Mouse (Mus musculus): ENCODE results near the gene Npnt. TPM values are rescaled to one million over a fixed set of nuclear protein-coding genes. Genes with fewer than 3 reads are reported as not detected.
A peak's percentile ranks its signal among the peaks of the same experiment; 100 is the strongest.

Gene Npnt
- total RNA-seq (2021), result 1 to 10 TPM; 4.6 to 4.7 TPM

- DNase-seq, result peak; percentile 22 to 27
These were observed at the start of gene Npnt for GRCm38 (mm10) chr3:132949791-132950528. Npnt (minus strand) TSS chr3:132950291.

DNA sequence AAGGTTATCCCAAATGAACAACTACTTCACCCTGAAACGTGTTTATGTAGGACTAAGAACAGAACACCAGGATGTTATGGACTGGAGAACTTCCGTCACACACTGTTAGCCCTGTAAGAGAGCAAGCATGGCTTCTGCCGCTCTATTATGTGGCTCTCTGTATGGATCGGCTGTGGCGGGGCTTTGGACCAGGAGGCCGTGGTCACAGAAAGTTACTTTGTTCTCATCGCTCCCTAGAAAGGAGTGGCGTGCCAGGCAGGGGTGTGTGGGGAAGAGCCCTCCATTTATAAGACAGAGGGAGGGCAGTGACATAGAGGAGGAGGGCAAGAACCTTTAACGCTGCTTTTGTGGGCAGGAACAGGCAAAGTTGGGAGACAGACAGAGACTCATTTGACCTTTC, 46.2 kb upstream of the Npnt start:
- no peak for DNase-seq
- intact Hi-C loops (cut with DNase I), result no loop called here

More at GRCm38 (mm10) chr3:132949791-132950528, at the start of gene Npnt:
- intact Hi-C loops (cut with DNase I), result no loop called here

DNA sequence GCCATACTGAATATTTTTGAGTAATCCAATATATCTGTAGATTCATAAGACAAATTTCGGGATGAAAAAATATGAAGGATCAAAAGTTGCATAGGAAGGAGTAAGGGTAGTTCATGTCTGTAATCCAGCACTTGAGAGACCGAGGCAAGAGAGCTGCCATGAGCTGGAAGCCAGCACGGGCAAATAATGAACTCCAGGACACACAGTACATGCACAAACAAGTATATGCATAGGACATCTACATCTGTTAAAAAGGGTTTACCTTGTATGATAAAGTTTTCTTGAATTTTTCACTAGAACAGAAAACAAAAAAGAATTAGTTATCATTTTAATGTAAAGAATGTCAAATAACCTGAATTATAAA, 45.8 kb upstream of the Npnt start:
- no peak for DNase-seq
- intact Hi-C loops (cut with DNase I), result no loop called here

DNA sequence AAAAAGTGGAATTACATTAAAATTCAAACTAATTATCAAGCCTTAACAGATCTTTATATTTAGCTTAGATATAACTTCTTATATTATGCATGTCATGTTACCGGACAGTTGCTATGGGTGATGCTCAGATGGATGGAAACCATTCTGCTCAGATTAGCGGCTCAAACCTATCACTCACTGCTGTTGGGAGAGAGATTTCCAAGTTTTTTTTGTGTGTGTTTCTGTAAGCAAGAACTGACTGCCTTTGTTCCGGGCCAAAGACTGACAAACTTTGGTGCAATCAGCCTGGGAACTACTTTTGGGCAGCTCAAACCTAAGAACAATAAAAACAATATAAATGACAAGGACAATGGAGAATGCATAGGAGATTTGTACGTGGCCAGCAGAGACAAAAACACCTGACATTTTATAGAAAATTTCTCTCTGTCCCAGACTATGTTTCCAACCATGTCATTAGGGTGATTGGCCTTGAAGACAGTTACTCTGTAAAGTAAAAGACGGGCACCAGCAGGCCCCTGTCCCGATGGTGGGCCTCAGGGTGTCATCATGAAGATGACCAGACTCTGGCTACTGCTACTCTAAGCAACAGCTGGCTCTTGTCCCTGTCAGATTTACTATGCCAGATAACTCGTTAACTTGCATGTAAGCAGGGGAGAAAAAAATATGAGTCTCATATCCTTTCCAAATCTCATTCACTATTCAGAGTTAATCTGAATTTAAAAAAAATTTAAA, 45.2 kb upstream of the Npnt start:
- intact Hi-C loops (cut with DNase I), result no loop called here
- DNase-seq, result no peak

GRCm38 (mm10) chr3:132986188-132986587, 36.1 kb upstream of the Npnt start:
- intact Hi-C loops (cut with DNase I), result no loop called here

DNA sequence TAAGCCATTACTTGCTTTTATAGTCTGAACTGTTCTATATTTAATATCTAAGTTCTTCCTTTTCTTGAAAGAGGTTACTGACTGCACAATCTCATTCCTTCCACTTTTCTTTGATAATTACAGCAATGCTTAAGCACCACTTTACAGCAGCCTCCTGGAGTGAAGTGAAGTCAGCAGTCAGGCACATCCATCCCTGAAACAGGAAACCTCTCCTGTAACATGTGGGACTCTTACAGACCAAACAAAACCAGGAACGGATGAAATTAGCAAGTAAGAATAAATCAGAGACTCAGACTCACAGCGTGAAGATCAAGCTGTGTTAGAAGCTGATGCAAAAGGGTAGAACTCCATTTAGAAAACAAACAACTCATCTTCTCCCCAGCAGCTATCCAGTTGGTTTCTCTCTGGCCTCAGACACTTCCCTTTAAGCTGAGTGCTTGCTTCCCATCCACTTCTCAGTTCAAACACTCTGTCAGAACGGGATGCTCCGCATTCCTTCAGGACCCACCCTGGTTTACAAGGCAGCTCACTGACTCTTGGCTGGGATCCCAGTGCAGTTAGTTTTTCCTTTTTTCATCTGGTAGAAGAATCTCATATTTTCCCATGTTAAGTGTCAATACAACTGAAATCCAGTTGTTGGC, 33.9 kb upstream of the Npnt start:
- DNase-seq, result peak; percentile 5 to 7
- intact Hi-C loops (cut with DNase I), result no loop called here

More at GRCm38 (mm10) chr3:132986188-132986587, 36.1 kb upstream of the Npnt start:
- DNase-seq, result no peak

DNA sequence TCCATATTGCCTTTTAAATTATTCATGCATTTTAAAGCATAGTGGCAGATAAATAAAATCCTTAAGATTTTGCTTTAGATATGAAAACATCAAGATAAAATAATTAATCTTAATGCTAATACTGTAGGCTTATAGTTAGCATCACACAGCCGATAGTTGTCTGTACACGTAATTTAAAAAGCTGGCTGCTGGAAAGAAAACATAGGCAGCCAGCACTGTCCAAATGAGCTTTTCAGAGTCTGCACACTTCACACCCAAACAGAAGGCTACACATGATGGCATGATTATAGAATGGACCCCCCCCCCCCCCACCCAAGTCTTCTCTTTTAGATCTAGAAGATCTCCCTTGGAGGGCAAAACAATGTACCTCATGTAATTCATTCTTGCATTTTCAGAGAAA, 31.9 kb upstream of the Npnt start:
- intact Hi-C loops (cut with DNase I), result no loop called here
- no peak for DNase-seq

- no peak for DNase-seq
- intact Hi-C loops (cut with DNase I), result no loop called here
These were observed 29.8 kb upstream of the Npnt start for GRCm38 (mm10) chr3:132979781-132980461.

- DNase-seq, result no peak
- intact Hi-C loops (cut with DNase I), result no loop called here
These were observed 16.2 kb upstream of the Npnt start for GRCm38 (mm10) chr3:132966255-132966654.

DNA sequence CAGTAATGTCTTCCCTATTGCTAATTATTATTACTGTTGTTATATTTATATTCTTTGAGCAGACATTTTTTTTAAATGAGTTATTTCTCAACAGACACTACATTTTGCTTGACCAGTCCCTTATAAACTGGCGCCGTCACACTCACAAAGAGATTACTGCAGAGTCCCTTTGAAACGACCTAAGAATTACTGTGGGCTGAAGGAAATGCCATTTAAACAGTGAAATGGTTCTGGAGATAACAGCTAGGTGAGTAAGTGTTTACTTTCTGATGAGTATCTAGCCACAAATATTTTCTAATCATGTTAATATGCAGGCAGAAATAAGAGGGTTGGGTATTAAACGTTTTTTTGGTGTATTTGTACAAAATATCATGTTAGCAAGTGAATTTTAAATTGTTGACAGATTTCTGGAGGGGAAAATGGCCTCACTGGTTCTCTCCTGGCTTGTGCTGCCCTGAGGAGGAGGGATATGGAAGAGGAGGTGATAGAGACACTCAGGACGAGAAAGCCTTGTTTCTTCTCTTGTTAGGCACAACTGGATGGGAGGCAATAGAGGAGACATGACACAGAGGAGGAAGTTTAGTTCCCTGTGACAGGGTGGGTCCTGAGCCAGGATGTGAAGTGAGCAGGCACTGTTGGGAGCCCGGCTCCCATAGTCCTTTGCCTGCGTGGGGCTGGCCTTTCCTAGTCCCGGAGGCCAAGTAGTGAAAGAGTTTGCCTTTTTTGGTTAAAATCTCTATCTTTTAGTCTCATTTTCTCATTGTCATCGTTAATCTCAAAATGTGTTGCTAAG, 14.8 kb upstream of the Npnt start:
- DNase-seq, result no peak
- intact Hi-C loops (cut with DNase I), result no loop called here

- no peak for DNase-seq
- intact Hi-C loops (cut with DNase I), result no loop called here
These were observed 12.7 kb upstream of the Npnt start for GRCm38 (mm10) chr3:132962631-132963361.

GRCm38 (mm10) chr3:132950529-132950880, 414 bp upstream of the Npnt start:
- intact Hi-C loops (cut with DNase I), result no loop called here
- no peak for DNase-seq

DNA sequence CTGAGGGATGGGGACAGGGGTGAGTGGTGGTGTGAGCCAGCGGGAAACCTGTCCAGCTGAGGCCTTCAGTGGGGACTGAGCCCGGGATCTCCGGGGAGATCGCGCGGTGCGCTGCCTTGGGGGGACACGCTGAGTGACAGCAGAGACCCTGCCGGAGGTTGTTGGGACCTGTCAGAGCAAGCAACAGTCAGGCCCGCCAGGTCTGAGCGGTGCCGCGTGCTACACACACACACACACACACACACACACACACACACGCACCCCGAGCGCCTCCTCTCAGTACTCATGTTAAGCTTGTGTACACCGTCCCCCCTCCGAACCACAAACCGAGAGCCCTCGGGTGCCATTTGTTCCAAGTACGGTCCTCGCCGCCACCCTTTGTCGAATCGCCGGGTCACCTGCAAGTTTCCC, 706 bp downstream of the Npnt start:
- DNase-seq, result peak; percentile 6 to 11
- intact Hi-C loops (cut with DNase I), result no loop called here

GRCm38 (mm10) chr3:132948298-132948795, 1.7 kb downstream of the Npnt start:
- peak in 1 of 2 experiments; percentile 5 for DNase-seq
- intact Hi-C loops (cut with DNase I), result no loop called here

DNA sequence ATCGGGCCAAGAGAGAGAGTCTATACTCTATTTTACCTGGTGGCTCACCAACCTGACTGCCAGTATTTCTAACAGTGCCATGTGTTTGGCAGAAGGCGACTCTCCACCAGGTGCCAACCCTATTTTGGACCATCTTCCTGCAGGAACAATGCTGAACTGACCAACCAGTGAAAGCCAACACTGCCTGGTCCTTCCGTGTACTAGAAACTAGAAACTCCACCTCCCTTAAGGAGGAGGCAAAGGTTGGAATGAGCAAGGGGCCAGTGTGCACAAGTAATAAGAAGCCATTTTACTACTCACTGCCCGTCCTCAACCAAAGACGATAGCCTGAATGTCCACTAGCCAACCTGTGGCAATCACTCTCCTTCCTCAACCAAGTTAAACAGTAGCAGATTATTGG, 4.0 kb downstream of the Npnt start:
- intact Hi-C loops (cut with DNase I), result no loop called here

GRCm38 (mm10) chr3:132945669-132946068, 4.4 kb downstream of the Npnt start:
- no peak for DNase-seq
- intact Hi-C loops (cut with DNase I), result no loop called here

More for the DNA sequence above, 4.0 kb downstream of the Npnt start:
- no peak for DNase-seq

- intact Hi-C loops (cut with DNase I), result no loop called here
- no peak for DNase-seq
These were observed 5.5 kb downstream of the Npnt start for GRCm38 (mm10) chr3:132944609-132945008.

DNA sequence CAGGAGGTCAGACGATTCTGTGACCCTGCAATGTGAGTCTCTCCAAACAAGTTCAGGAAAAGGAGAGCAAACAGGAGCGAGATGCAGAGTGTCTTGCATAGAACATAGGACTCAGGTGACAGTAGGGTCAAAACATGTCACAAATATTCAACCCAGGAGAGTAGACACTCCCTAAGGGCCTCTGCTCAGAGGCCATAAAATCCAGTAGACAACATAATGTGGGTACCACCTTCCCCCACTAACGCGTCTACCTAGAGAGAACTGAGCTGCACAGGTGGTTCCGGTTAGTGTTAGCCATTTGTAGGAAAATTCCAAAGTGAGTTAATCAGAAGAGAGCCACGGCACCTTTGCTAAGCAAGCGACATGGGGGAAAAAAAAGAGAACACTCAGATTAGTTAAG, 5.9 kb downstream of the Npnt start:
- intact Hi-C loops (cut with DNase I), result no loop called here
- no peak for DNase-seq

DNA sequence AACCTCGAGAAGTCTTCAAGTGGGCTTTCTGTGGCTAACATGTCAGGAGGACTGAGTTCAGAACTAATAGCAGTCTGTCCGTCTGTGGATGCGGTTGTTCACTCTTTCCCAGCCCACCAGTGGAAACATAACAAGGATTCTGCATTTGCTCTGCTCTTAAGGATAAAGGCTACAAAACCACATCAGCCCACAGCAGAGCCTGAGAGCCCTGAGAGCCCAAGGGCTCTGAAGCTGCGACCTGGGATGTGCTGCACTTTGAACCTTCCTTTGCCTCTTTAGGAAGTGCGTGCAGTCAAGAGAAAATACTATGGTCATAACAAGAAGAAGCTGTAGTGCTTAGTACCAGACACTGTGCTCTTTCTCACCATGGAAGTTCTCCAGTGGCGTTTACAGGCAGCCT, 7.3 kb downstream of the Npnt start:
- intact Hi-C loops (cut with DNase I), result no loop called here
- no peak for DNase-seq
